In the genomic region with DNA sequence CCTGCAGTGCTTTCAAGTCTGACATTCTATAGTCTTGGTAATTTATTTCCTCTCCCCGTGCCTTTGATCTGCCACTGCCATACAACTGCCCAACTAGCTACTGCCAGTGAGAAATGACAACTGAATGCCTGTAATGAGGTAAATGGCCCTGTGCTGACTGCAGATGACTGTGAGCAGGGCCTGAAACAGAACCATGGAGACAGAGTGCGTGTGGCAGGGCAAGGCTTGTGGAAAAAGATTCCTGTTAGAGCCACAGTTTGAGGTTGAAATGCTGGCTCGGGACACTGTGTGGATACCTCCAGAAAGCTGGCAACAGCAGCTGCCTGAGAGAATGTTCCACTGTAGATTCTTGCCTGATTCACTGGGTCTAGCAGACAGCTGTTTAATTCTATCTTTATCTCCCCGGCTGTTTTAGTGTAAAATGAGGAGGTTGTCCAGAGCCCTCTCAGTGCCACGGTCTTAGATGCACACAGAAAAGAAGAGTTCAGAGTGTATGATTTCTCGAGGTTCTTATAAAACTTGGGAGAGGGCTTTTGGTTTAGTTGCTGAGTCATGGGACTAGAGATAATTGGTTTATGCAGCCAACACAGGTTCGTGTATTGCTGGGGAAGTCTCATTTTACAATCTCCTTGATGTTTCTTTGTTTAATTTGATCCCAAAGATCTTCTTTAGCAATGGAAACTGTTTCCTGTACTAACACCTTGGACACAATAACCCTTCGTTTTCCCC, we compare ENCODE assay signal across 8 mouse cellular contexts. TPM values are rescaled to one million over a fixed set of nuclear protein-coding genes. Genes with fewer than 3 reads are reported as not detected.
DNase-seq lines count a peak whose midpoint lies in the region; ATAC-seq and TF ChIP-seq lines count a peak whose summit lies in the region.
"Had no signal": no experiment of that assay in that cellular context is flagged by ENCODE, and none has a peak within 500 bp of the region (broad histone marks: within the 10 kb centered on the region; RNA-seq: fewer than 3 reads in every experiment).

No protein-coding gene starts in this region.

- no peaks in the 10 kb centered on the region for H3K9me3 ChIP-seq in liver, embryonic 12.5 days (replicated peaks)
- no peaks in the 10 kb centered on the region for H3K9me3 ChIP-seq in hindbrain, embryonic 11.5 days (ENCODE audit: control insufficient read depth, low read length)

- no peak for DNase-seq in liver
- peak; percentile 45 for DNase-seq in embryo, embryonic 11 days
- DNase-seq in hindbrain, embryonic 11.5 days (ENCODE audit: low spot score), result peak; percentile 30
- no peak for DNase-seq in layer of hippocampus, postnatal 14 days (ENCODE audit: low spot score in 2 of 2)
- DNase-seq in frontal cortex, postnatal 10 days (ENCODE audit: low spot score in 2 of 2), result no peak
- DNase-seq: adrenal gland, postnatal 36 days had no signal

- ATAC-seq in liver, embryonic 12.5 days, result no peak
- no peak for ATAC-seq in hindbrain, embryonic 11.5 days (ENCODE audit: low FRiP score)

- peaks cover 11% of the 10 kb centered on the region for H3K36me3 ChIP-seq in liver, embryonic 12.5 days
- H3K36me3 ChIP-seq in hindbrain, embryonic 11.5 days (ENCODE audit: control insufficient read depth, insufficient read depth, low read length), result no peaks in the 10 kb centered on the region
- peaks cover 16% of the 10 kb centered on the region for H3K36me3 ChIP-seq in myocyte (ENCODE audit: control insufficient read depth, insufficient read depth)

- H3K4me2 ChIP-seq in liver, embryonic 12.5 days, result 0 out of 2 replicates have a peak overlapping the region, but pooled peaks have one; percentile 0
- H3K4me2 ChIP-seq in hindbrain, embryonic 11.5 days (replicated peaks; ENCODE audit: low read depth, low read length), result no peak overlapping the region
- H3K4me2 ChIP-seq in myocyte (ENCODE audit: low read depth), result peak overlapping the region; percentile 77

- H3ac ChIP-seq in myocyte (ENCODE audit: control insufficient read depth, insufficient read length), result no peak overlapping the region

- H3K4me1 ChIP-seq in liver, embryonic 12.5 days, result peaks cover 58% of the 10 kb centered on the region
- H3K4me1 ChIP-seq in hindbrain, embryonic 11.5 days (replicated peaks; ENCODE audit: control insufficient read depth, insufficient read depth, low read length), result peaks cover 18% of the 10 kb centered on the region

- H3K79me2 ChIP-seq in myocyte (ENCODE audit: control insufficient read depth, insufficient read depth), result peaks cover 28% of the 10 kb centered on the region

- no peak for TF ChIP-seq POLR2A in myocyte (IDR thresholded peaks at IDR 0.05; ENCODE audit: insufficient read length, low read depth)

- H3K27me3 ChIP-seq in liver, embryonic 12.5 days (replicated peaks), result peaks cover 21% of the 10 kb centered on the region
- H3K27me3 ChIP-seq in hindbrain, embryonic 11.5 days (ENCODE audit: control insufficient read depth, insufficient read depth, low read length), result no peaks in the 10 kb centered on the region
- no peaks in the 10 kb centered on the region for H3K27me3 ChIP-seq in myocyte (ENCODE audit: control insufficient read depth, insufficient read depth, insufficient read length)

- no peak overlapping the region for H3K4me3 ChIP-seq in liver, embryonic 12.5 days
- no peak overlapping the region for H3K4me3 ChIP-seq in hindbrain, embryonic 11.5 days (ENCODE audit: low read depth, low read length)
- no peak overlapping the region for H3K4me3 ChIP-seq in myocyte

- peak overlapping the region; percentile 67 for H3K27ac ChIP-seq in liver, embryonic 12.5 days
- H3K27ac ChIP-seq in hindbrain, embryonic 11.5 days (ENCODE audit: low read depth, low read length), result 0 out of 2 replicates have a peak overlapping the region, but pooled peaks have one; percentile 33

- 43% methylated on average over 8 of the region's 8 CpGs for WGBS in liver, embryonic 12.5 days (ENCODE audit: insufficient replicate concordance)
- 51% methylated on average over 8 of the region's 8 CpGs for WGBS in hindbrain, embryonic 11.5 days

- H3K9ac ChIP-seq in liver, embryonic 12.5 days, result 0 out of 2 replicates have a peak overlapping the region, but pooled peaks have one; percentile 8
- no peak overlapping the region for H3K9ac ChIP-seq in hindbrain, embryonic 11.5 days (ENCODE audit: low read depth, low read length)

TF ChIP-seq in myocyte, 11 proteins besides CTCF, POLR2A, EP300 and RAD21:
- TF ChIP-seq POLR2AphosphoS2 (IDR thresholded peaks at IDR 0.05; ENCODE audit: insufficient read length, low read depth) (no peak), REST (IDR thresholded peaks at IDR 0.05; ENCODE audit: insufficient read depth, insufficient read length) (no peak), SRF (IDR thresholded peaks at IDR 0.05; ENCODE audit: control insufficient read depth, insufficient read length, low read depth) (no peak), E2F4 (IDR thresholded peaks at IDR 0.05; ENCODE audit: insufficient read depth) (no peak), TCF3 (IDR thresholded peaks at IDR 0.05; ENCODE audit: insufficient read length, low read depth) (peak; percentile 58), CEBPB (IDR thresholded peaks at IDR 0.05; ENCODE audit: insufficient read depth, poor library complexity, severe bottlenecking) (no peak), TCF12 (IDR thresholded peaks at IDR 0.05; ENCODE audit: insufficient read depth, poor library complexity, severe bottlenecking) (peak; percentile 77), MYOG (IDR thresholded peaks at IDR 0.05; ENCODE audit: control insufficient read depth in 1 of 3, insufficient read depth in 1 of 3, insufficient read length in 2 of 3, low read depth in 2 of 3) (peak in 2 of 3 experiments; percentile 89 to 96), MAX (IDR thresholded peaks at IDR 0.05; ENCODE audit: low read depth) (no peak), USF1 (IDR thresholded peaks at IDR 0.05; ENCODE audit: low read depth) (no peak), MYOD1 (IDR thresholded peaks at IDR 0.05; ENCODE audit: control insufficient read depth in 1 of 3, insufficient read length in 2 of 3, low read depth in 2 of 3) (peak; percentile 88 to 94 (median 92))
TF ChIP-seq in myocyte: peak in this region for 4.

RNA-seq across cellular contexts. Expression of a gene that starts 1.8 kb away (rescaled TPM):
- polyA plus RNA-seq in liver, embryonic 12.5 days (2016; fragmentation: Nextera tagmentation; extraction: Ambion mirVana), result 1,241 and 1,342 TPM in 2 replicates
- polyA plus RNA-seq in hindbrain, embryonic 11.5 days (2014; fragmentation: Nextera tagmentation; extraction: Ambion mirVana), result 1,515 and 1,668 TPM in 2 replicates
- 1,358 TPM for polyA plus RNA-seq in myocyte (2012; fragmentation: generic; extraction: Trizol)
- 100 to 1,000 TPM; 395 to 425 TPM for total RNA-seq in layer of hippocampus, postnatal 14 days (2021)

RNA-seq across cellular contexts. Expression of a gene that starts 33.6 kb away (rescaled TPM):
- polyA plus RNA-seq in liver, embryonic 12.5 days (2016; fragmentation: Nextera tagmentation; extraction: Ambion mirVana), result not detected in 2 replicates
- 0.21 TPM in 1 of 2 replicates, not detected in the other for polyA plus RNA-seq in hindbrain, embryonic 11.5 days (2014; fragmentation: Nextera tagmentation; extraction: Ambion mirVana)
- polyA plus RNA-seq in myocyte (2012; fragmentation: generic; extraction: Trizol), result 52.7 TPM
- total RNA-seq in layer of hippocampus, postnatal 14 days (2021), result not detected

RNA-seq across cellular contexts. Expression of a gene that starts 46.7 kb away (rescaled TPM):
- polyA plus RNA-seq in liver, embryonic 12.5 days (2016; fragmentation: Nextera tagmentation; extraction: Ambion mirVana), result 11.6 and 12.8 TPM in 2 replicates
- 40.5 and 50.0 TPM in 2 replicates for polyA plus RNA-seq in hindbrain, embryonic 11.5 days (2014; fragmentation: Nextera tagmentation; extraction: Ambion mirVana)
- polyA plus RNA-seq in myocyte (2012; fragmentation: generic; extraction: Trizol), result 34.0 TPM
- total RNA-seq in layer of hippocampus, postnatal 14 days (2021), result 100 to 1,000 TPM; 118 to 127 TPM

Comparison
In these comparisons a context has a peak if more than half of its experiments do, and no peak if none do; other contexts are left out.
1. DNase-seq: peak in embryo, embryonic 11 days (single experiment) and hindbrain, embryonic 11.5 days (single experiment); none in liver (single experiment), layer of hippocampus, postnatal 14 days (0 of 2) and frontal cortex, postnatal 10 days (0 of 2).
2. RNA of a gene that starts 33.6 kb away (polyA plus RNA-seq): 52.7 TPM in myocyte (single experiment); not detected in liver, embryonic 12.5 days and 0.21 TPM in hindbrain, embryonic 11.5 days; every median in the first group is over 10 times any median in the second.